Mouse (Mus musculus): ENCODE data around the gene Ypel5. TPM values are rescaled to one million over a fixed set of nuclear protein-coding genes. Genes with fewer than 3 reads are reported as not detected.

Ypel5 gene
- polyA plus RNA-seq (2014; fragmentation: Nextera tagmentation; extraction: Ambion mirVana) = 29.1 and 30.3 TPM in 2 replicates

- Histone ChIP-seq H3K27ac (ENCODE audit: low read depth, low read length) (peak within 1 kb of the TSS; percentile 96), H3K9ac (ENCODE audit: low read depth, low read length) (peak within 1 kb of the TSS; percentile 85), H3K4me2 (peak within 1 kb of the TSS; percentile 85), H3K36me3 (ENCODE audit: control insufficient read depth, insufficient read depth, low read length) (no peaks in the 10 kb centered on the region), H3K4me1 (replicated peaks; ENCODE audit: control insufficient read depth, insufficient read depth, low read length) (no peaks in the 10 kb centered on the region), H3K9me3 (ENCODE audit: control insufficient read depth, low read length) (no peaks in the 10 kb centered on the region), H3K27me3 (replicated peaks; ENCODE audit: control insufficient read depth, insufficient read depth, low read length) (no peaks in the 10 kb centered on the region), H3K4me3 (ENCODE audit: low read depth, low read length) (peak within 1 kb of the TSS; percentile 90)
- peak; percentile 98 for DNase-seq (ENCODE audit: low spot score)
- WGBS = under 1% methylated on average over 66 of the region's 93 CpGs
- ATAC-seq (replicated peaks; ENCODE audit: low FRiP score) = peak; percentile 95
These were observed at the start of gene Ypel5 for GRCm38 (mm10) chr17:72836158-72837115. Gene Ypel5 (plus strand): TSS chr17:72836453.

GRCm38 (mm10) chr17:72787886-72788436 is 48.3 kb upstream of the Ypel5 start:
- ATAC-seq (replicated peaks; ENCODE audit: low FRiP score) = no peak
- H3K4me2 ChIP-seq = no peak overlapping the region

GRCm38 (mm10) chr17:72793278-72793677 is 43.0 kb upstream of the Ypel5 start:
- Histone ChIP-seq H3K27me3 (replicated peaks; ENCODE audit: control insufficient read depth, insufficient read depth, low read length) (no peaks in the 10 kb centered on the region), H3K4me2 (no peak overlapping the region), H3K4me1 (replicated peaks; ENCODE audit: control insufficient read depth, insufficient read depth, low read length) (no peaks in the 10 kb centered on the region), H3K27ac (ENCODE audit: low read depth, low read length) (no peak overlapping the region), H3K4me3 (ENCODE audit: low read depth, low read length) (no peak overlapping the region), H3K9ac (ENCODE audit: low read depth, low read length) (no peak overlapping the region), H3K9me3 (ENCODE audit: control insufficient read depth, low read length) (no peaks in the 10 kb centered on the region), H3K36me3 (ENCODE audit: control insufficient read depth, insufficient read depth, low read length) (no peaks in the 10 kb centered on the region)
- ATAC-seq (replicated peaks; ENCODE audit: low FRiP score) (no peak), DNase-seq (ENCODE audit: low spot score) (no peak)
- 82% methylated on average over 4 of the region's 4 CpGs for WGBS

More at GRCm38 (mm10) chr17:72787886-72788436, 48.3 kb upstream of the Ypel5 start:
- Histone ChIP-seq H3K27ac (ENCODE audit: low read depth, low read length) (no peak overlapping the region), H3K27me3 (replicated peaks; ENCODE audit: control insufficient read depth, insufficient read depth, low read length) (no peaks in the 10 kb centered on the region), H3K9me3 (ENCODE audit: control insufficient read depth, low read length) (no peaks in the 10 kb centered on the region), H3K36me3 (ENCODE audit: control insufficient read depth, insufficient read depth, low read length) (no peaks in the 10 kb centered on the region), H3K4me1 (replicated peaks; ENCODE audit: control insufficient read depth, insufficient read depth, low read length) (no peaks in the 10 kb centered on the region), H3K4me3 (ENCODE audit: low read depth, low read length) (no peak overlapping the region), H3K9ac (ENCODE audit: low read depth, low read length) (no peak overlapping the region)
- no peak for DNase-seq (ENCODE audit: low spot score)
- WGBS = 55% methylated on average over 6 of the region's 6 CpGs

- Histone ChIP-seq H3K36me3 (ENCODE audit: control insufficient read depth, insufficient read depth, low read length) (no peaks in the 10 kb centered on the region), H3K4me3 (ENCODE audit: low read depth, low read length) (no peak overlapping the region), H3K4me1 (replicated peaks; ENCODE audit: control insufficient read depth, insufficient read depth, low read length) (no peaks in the 10 kb centered on the region), H3K9me3 (ENCODE audit: control insufficient read depth, low read length) (no peaks in the 10 kb centered on the region), H3K9ac (ENCODE audit: low read depth, low read length) (no peak overlapping the region), H3K4me2 (no peak overlapping the region), H3K27me3 (replicated peaks; ENCODE audit: control insufficient read depth, insufficient read depth, low read length) (no peaks in the 10 kb centered on the region), H3K27ac (ENCODE audit: low read depth, low read length) (no peak overlapping the region)
- DNase-seq (ENCODE audit: low spot score) (no peak), ATAC-seq (replicated peaks; ENCODE audit: low FRiP score) (no peak)
- 44% methylated on average over 6 of the region's 6 CpGs for WGBS
These were observed 41.6 kb upstream of the Ypel5 start for GRCm38 (mm10) chr17:72794660-72795059.

- WGBS = 37% methylated on average over 9 of the region's 9 CpGs
- H3K27ac ChIP-seq (ENCODE audit: low read depth, low read length) = no peak overlapping the region
- no peak overlapping the region for H3K4me3 ChIP-seq (ENCODE audit: low read depth, low read length)
- no peak overlapping the region for H3K9ac ChIP-seq (ENCODE audit: low read depth, low read length)
- ATAC-seq (replicated peaks; ENCODE audit: low FRiP score) = no peak
- H3K27me3 ChIP-seq (replicated peaks; ENCODE audit: control insufficient read depth, insufficient read depth, low read length) = no peaks in the 10 kb centered on the region
- H3K36me3 ChIP-seq (ENCODE audit: control insufficient read depth, insufficient read depth, low read length) = no peaks in the 10 kb centered on the region
- no peak for DNase-seq (ENCODE audit: low spot score)
- no peaks in the 10 kb centered on the region for H3K4me1 ChIP-seq (replicated peaks; ENCODE audit: control insufficient read depth, insufficient read depth, low read length)
- H3K4me2 ChIP-seq = no peak overlapping the region
- H3K9me3 ChIP-seq (ENCODE audit: control insufficient read depth, low read length) = no peaks in the 10 kb centered on the region
These were observed 40.7 kb upstream of the Ypel5 start for GRCm38 (mm10) chr17:72795392-72796047.

- Histone ChIP-seq H3K27ac (ENCODE audit: low read depth, low read length) (no peak overlapping the region), H3K4me3 (ENCODE audit: low read depth, low read length) (no peak overlapping the region), H3K36me3 (ENCODE audit: control insufficient read depth, insufficient read depth, low read length) (no peaks in the 10 kb centered on the region), H3K27me3 (replicated peaks; ENCODE audit: control insufficient read depth, insufficient read depth, low read length) (no peaks in the 10 kb centered on the region), H3K9ac (ENCODE audit: low read depth, low read length) (no peak overlapping the region), H3K9me3 (ENCODE audit: control insufficient read depth, low read length) (no peaks in the 10 kb centered on the region), H3K4me2 (no peak overlapping the region), H3K4me1 (replicated peaks; ENCODE audit: control insufficient read depth, insufficient read depth, low read length) (no peaks in the 10 kb centered on the region)
- DNase-seq (ENCODE audit: low spot score) (no peak), ATAC-seq (replicated peaks; ENCODE audit: low FRiP score) (no peak)
- WGBS = 80% methylated on average over 3 of the region's 3 CpGs
These were observed 39.7 kb upstream of the Ypel5 start for GRCm38 (mm10) chr17:72796506-72796905.

GRCm38 (mm10) chr17:72797867-72798266 is 38.4 kb upstream of the Ypel5 start:
- Histone ChIP-seq H3K27me3 (replicated peaks; ENCODE audit: control insufficient read depth, insufficient read depth, low read length) (no peaks in the 10 kb centered on the region), H3K4me1 (replicated peaks; ENCODE audit: control insufficient read depth, insufficient read depth, low read length) (no peaks in the 10 kb centered on the region), H3K4me3 (ENCODE audit: low read depth, low read length) (no peak overlapping the region), H3K27ac (ENCODE audit: low read depth, low read length) (no peak overlapping the region), H3K4me2 (no peak overlapping the region), H3K9me3 (ENCODE audit: control insufficient read depth, low read length) (no peaks in the 10 kb centered on the region), H3K9ac (ENCODE audit: low read depth, low read length) (no peak overlapping the region), H3K36me3 (ENCODE audit: control insufficient read depth, insufficient read depth, low read length) (no peaks in the 10 kb centered on the region)
- WGBS = 32% methylated on average over 2 of the region's 2 CpGs
- DNase-seq (ENCODE audit: low spot score) (no peak), ATAC-seq (replicated peaks; ENCODE audit: low FRiP score) (peak; percentile 53)

GRCm38 (mm10) chr17:72809942-72810654 is 26.2 kb upstream of the Ypel5 start:
- Histone ChIP-seq H3K4me1 (replicated peaks; ENCODE audit: control insufficient read depth, insufficient read depth, low read length) (no peaks in the 10 kb centered on the region), H3K4me3 (ENCODE audit: low read depth, low read length) (no peak overlapping the region), H3K9ac (ENCODE audit: low read depth, low read length) (no peak overlapping the region), H3K4me2 (no peak overlapping the region), H3K27me3 (replicated peaks; ENCODE audit: control insufficient read depth, insufficient read depth, low read length) (no peaks in the 10 kb centered on the region), H3K27ac (ENCODE audit: low read depth, low read length) (no peak overlapping the region), H3K36me3 (ENCODE audit: control insufficient read depth, insufficient read depth, low read length) (no peaks in the 10 kb centered on the region), H3K9me3 (ENCODE audit: control insufficient read depth, low read length) (no peaks in the 10 kb centered on the region)
- WGBS = 59% methylated on average over 7 of the region's 7 CpGs
- ATAC-seq (replicated peaks; ENCODE audit: low FRiP score) (no peak), DNase-seq (ENCODE audit: low spot score) (no peak)

Measured in liver, embryonic 11.5 days (tissue).